Mouse (Mus musculus): ENCODE data around the gene Maip1.

GRCm38 (mm10) chr1:57436408-57436807, 30.3 kb downstream of the Maip1 start:
- TF ChIP-seq POLR2A (IDR thresholded peaks at IDR 0.05; ENCODE audit: control insufficient read depth, low read depth, low read length) = no peak
- no peak for TF ChIP-seq CTCF (IDR thresholded peaks at IDR 0.05; ENCODE audit: control insufficient read depth, insufficient read depth, insufficient replicate concordance, low read depth, low read length)

All from testis, adult 2 months (tissue).